In the genomic region with DNA sequence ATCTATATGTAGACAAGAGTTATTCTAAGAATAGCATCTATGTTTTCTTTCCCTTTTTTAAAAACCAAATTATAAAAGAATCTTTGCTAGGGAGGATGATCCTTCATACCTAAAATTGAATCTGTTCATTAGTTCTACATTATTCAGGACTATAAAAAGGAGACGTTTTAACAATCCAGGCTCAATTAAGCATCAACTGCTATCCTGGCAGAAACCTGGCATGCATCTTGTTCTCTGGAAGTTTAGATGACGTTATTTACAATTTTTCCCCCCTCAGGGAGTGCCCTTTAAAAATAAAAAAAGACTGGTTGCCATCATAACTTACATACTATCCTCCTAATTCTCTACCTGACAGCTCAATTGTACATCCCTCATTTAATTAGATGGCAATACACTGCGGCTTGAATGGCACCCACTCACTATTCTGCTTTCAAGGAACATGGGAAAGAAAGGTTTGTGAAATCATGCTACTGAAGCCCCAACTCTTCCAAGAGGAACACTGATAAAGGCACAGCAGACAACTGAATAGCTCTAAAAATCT, we compare ENCODE assay signal across 25 mouse cellular contexts.
"Had no signal": no experiment of that assay in that cellular context is flagged by ENCODE, and none has a peak within 500 bp of the region (broad histone marks: within the 10 kb centered on the region; RNA-seq: fewer than 3 reads in every experiment).

No protein-coding gene starts in this region.

- H3K9me3 ChIP-seq: heart, embryonic 13.5 days; heart, embryonic 15.5 days; hindbrain, embryonic 13.5 days; hindbrain, embryonic 15.5 days; limb, embryonic 13.5 days; limb, embryonic 15.5 days; liver, embryonic 12.5 days had no signal

- H3K9ac ChIP-seq: heart, embryonic 13.5 days; heart, embryonic 15.5 days; hindbrain, embryonic 13.5 days; hindbrain, embryonic 15.5 days; limb, embryonic 13.5 days; limb, embryonic 15.5 days; liver, embryonic 12.5 days; liver, embryonic 14.5 days had no signal

- H3K4me1 ChIP-seq: heart, embryonic 13.5 days; heart, embryonic 15.5 days; hindbrain, embryonic 13.5 days; hindbrain, embryonic 15.5 days; limb, embryonic 13.5 days; limb, embryonic 15.5 days; liver, embryonic 12.5 days had no signal

- H3K4me2 ChIP-seq: heart, embryonic 11.5 days; heart, embryonic 13.5 days; heart, embryonic 15.5 days; hindbrain, embryonic 13.5 days; hindbrain, embryonic 15.5 days; limb, embryonic 13.5 days; limb, embryonic 15.5 days; liver, embryonic 12.5 days had no signal

- H3K4me3 ChIP-seq: heart, adult 2 months; heart, embryonic 13.5 days; heart, embryonic 15.5 days; hindbrain, embryonic 13.5 days; hindbrain, embryonic 15.5 days; layer of hippocampus, adult 2 months; limb, embryonic 13.5 days; limb, embryonic 15.5 days; liver, embryonic 12.5 days had no signal

- ATAC-seq: hindbrain, postnatal 0 days; intestine, postnatal 0 days; liver, embryonic 12.5 days had no signal

- H3K27ac ChIP-seq: heart, adult 2 months; heart, embryonic 13.5 days; heart, embryonic 15.5 days; hindbrain, embryonic 13.5 days; hindbrain, embryonic 15.5 days; hindbrain, postnatal 0 days; layer of hippocampus, adult 2 months; limb, embryonic 13.5 days; limb, embryonic 15.5 days; liver, embryonic 12.5 days; liver, embryonic 14.5 days had no signal

- H3K27me3 ChIP-seq: heart, embryonic 13.5 days; heart, embryonic 15.5 days; hindbrain, embryonic 13.5 days; hindbrain, embryonic 15.5 days; limb, embryonic 13.5 days; limb, embryonic 15.5 days; liver, embryonic 12.5 days had no signal

- H3K36me3 ChIP-seq: heart, embryonic 13.5 days; heart, embryonic 15.5 days; hindbrain, embryonic 13.5 days; hindbrain, embryonic 15.5 days; limb, embryonic 13.5 days; limb, embryonic 15.5 days; liver, embryonic 12.5 days had no signal

- DNase-seq: gastrocnemius, postnatal 14 days; gastrocnemius, postnatal 36 days; heart, adult 11 months; heart, adult 2 months; heart, postnatal 14 days; heart, postnatal 36 days; kidney, adult 18-20 months; kidney, adult 8-10 months; kidney, postnatal 10 days; kidney, postnatal 25 days; kidney, postnatal 4 days; layer of hippocampus, postnatal 36 days; left cerebral cortex, postnatal 4 days had no signal
